Mouse (Mus musculus) neutrophil, adult 5-6 weeks (primary cell): ENCODE data around the gene Clec14a. TPM values are rescaled to one million over a fixed set of nuclear protein-coding genes. Genes with fewer than 3 reads are reported as not detected.
"Not testable (repeated sequence)": the region's sequence is repeated elsewhere in the genome, so short reads cannot be mapped to it uniquely, and the experiment has no call there.

Experiments
- ATAC-seq: fragments of 151-379, 151-347 bp; 2 replicates; pipeline ENCODE4 v1.8.0; 2017; ENCODE audit warnings: mild to moderate bottlenecking, moderate TSS enrichment; ENCODE audit not compliant: insufficient number of reproducible peaks, poor library complexity, low FRiP score, severe bottlenecking; ENCODE audit errors: extremely low read depth
- total RNA-seq: library from RNA; stranded (forward); fragments of 200-1000 nt; gene quantifications from 2 replicates; pipeline ENCODE4 v1.2.3, GENCODE M21; 2017

Gene Clec14a
- 0.12 TPM in 2 replicates for total RNA-seq

- no peak for ATAC-seq
Observed at GRCm38 (mm10) chr12:58268563-58269501, at the start of gene Clec14a. Clec14a (minus strand) TSS chr12:58269290.

- no peak for ATAC-seq
Observed at GRCm38 (mm10) chr12:58307835-58308234, 38.7 kb upstream of the Clec14a start.

- ATAC-seq = not testable (repeated sequence)
Observed at GRCm38 (mm10) chr12:58306402-58306801, 37.3 kb upstream of the Clec14a start.

- ATAC-seq = no peak
Observed at GRCm38 (mm10) chr12:58305567-58305966, 36.5 kb upstream of the Clec14a start.

- no peak for ATAC-seq
Observed at GRCm38 (mm10) chr12:58296980-58297379, 27.9 kb upstream of the Clec14a start.

- no peak for ATAC-seq
Observed at GRCm38 (mm10) chr12:58285912-58286311, 16.8 kb upstream of the Clec14a start.

- no peak for ATAC-seq
Observed at GRCm38 (mm10) chr12:58270520-58270919, 1.4 kb upstream of the Clec14a start.

GRCm38 (mm10) chr12:58269505-58269904 lies 415 bp upstream of the Clec14a start:
- ATAC-seq = no peak

- no peak for ATAC-seq
Observed at GRCm38 (mm10) chr12:58268186-58268562, 916 bp downstream of the Clec14a start.

- ATAC-seq = no peak
Observed at GRCm38 (mm10) chr12:58267779-58268178, 1.3 kb downstream of the Clec14a start.

- no peak for ATAC-seq
Observed at GRCm38 (mm10) chr12:58251901-58252300, 17.2 kb downstream of the Clec14a start.

- ATAC-seq = no peak
Observed at GRCm38 (mm10) chr12:58232489-58232888, 36.6 kb downstream of the Clec14a start.

- ATAC-seq = no peak
Observed at GRCm38 (mm10) chr12:58225644-58226043, 43.4 kb downstream of the Clec14a start.

- ATAC-seq = no peak
Observed at GRCm38 (mm10) chr12:58219078-58219477, 50.0 kb downstream of the Clec14a start.

- no peak for ATAC-seq
Observed at GRCm38 (mm10) chr12:58216218-58216617, 52.9 kb downstream of the Clec14a start.

Other genes with a start within 250 kb of the Clec14a start
- not detected in 2 replicates for gene Sstr1, start 57.5 kb downstream of the Clec14a start, total RNA-seq